Mouse (Mus musculus) cerebellum, adult 2 months (tissue): ENCODE results near the gene Gpc6.

ENCODE experiments used
- CTCF ChIP-seq: fragments of 200-500 bp; IDR thresholded peaks from 2 replicates; pipeline ENCODE4 v1.5.1; 2011; ENCODE audit warnings: low read depth, mild to moderate bottlenecking, control low read depth, low read length, moderate library complexity, borderline replicate concordance; ENCODE audit not compliant: insufficient read depth
- POLR2A ChIP-seq: fragments of 200-500 bp; IDR thresholded peaks from 2 replicates; pipeline ENCODE4 v1.6.1; 2011; ENCODE audit warnings: low read length, control low read depth, borderline replicate concordance; ENCODE audit not compliant: insufficient read depth

DNA sequence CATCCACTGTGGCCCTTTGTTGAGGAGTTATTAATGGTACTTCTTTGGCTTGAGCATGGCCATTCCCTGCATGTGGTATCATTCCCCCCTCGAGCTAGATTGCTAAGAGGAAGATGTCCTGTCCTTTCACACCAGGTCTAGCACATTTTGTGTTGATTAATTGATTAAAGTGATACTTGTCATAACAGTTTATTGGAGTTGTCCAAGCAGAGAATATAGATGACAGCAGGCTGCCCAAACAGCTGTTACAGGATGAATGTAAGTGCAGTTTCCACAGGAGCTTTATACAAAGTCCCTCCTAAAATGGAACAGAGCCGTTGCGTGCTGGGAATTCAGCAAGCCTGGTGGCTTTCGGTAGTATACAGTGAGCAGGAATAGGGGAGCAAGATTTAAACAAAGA lies 574.2 kb downstream of the Gpc6 start:
- TF ChIP-seq CTCF: no peak
- no peak for TF ChIP-seq POLR2A
